8 mouse cellular contexts compared by ENCODE assay signal in the genomic region with DNA sequence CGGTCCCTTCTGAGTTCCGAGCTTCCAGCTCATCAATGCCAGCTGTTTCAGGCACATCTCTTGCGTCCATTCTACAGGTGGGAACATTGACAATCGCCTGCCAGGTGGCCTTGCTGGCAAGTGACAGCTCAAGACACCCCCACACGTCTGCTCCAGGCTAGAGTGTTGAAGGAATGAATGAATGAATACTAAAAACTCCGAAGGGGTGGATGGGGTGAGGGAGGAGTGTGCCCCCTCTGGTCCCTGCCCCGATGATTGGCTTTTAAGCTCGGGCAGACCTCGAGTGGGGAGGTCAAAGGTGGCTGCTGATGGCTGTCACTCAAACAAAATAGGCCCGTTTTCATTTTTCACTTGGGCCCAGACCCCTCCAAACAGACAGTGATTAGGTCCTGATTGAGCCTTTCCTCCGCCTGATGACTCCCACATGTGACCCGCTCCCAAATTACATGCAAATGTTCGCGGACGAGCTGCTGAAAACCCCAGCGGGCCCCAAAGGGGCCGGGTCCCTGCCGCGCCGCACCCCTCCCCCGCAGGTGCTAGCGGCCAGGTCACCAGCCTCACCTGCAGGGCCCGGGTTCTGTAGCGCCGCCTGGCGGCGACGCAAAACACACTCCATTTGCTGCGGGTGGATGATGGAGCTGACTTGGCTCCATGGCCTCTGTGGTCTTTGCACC.
DNase-seq lines count a peak whose midpoint lies in the region; ATAC-seq lines count a peak whose summit lies in the region.

No protein-coding gene starts in this region.

- peaks cover 43% of the 10 kb centered on the region for H3K4me1 ChIP-seq in hindbrain, embryonic 10.5 days (replicated peaks)
- peaks cover 42% of the 10 kb centered on the region for H3K4me1 ChIP-seq in limb, embryonic 12.5 days (replicated peaks)
- H3K4me1 ChIP-seq in midbrain, embryonic 14.5 days (ENCODE audit: control insufficient read depth, insufficient read depth, low read length): peaks cover 10% of the 10 kb centered on the region

- 0 out of 2 replicates have a peak overlapping the region, but pooled peaks have one; percentile 24 for H3K27ac ChIP-seq in hindbrain, embryonic 10.5 days
- H3K27ac ChIP-seq in limb, embryonic 12.5 days: no peak overlapping the region
- H3K27ac ChIP-seq in midbrain, embryonic 14.5 days (replicated peaks; ENCODE audit: low read depth, low read length): no peak overlapping the region

- no peak overlapping the region for H3K9ac ChIP-seq in limb, embryonic 12.5 days (replicated peaks)
- no peak overlapping the region for H3K9ac ChIP-seq in midbrain, embryonic 14.5 days (replicated peaks; ENCODE audit: low read length)

- H3K4me3 ChIP-seq in hindbrain, embryonic 10.5 days: peak overlapping the region; percentile 50
- H3K4me3 ChIP-seq in limb, embryonic 12.5 days (replicated peaks): peak overlapping the region; percentile 17
- no peak overlapping the region for H3K4me3 ChIP-seq in midbrain, embryonic 14.5 days (replicated peaks; ENCODE audit: low read depth, low read length)

- ATAC-seq in limb, embryonic 12.5 days (ENCODE audit: insufficient number of reproducible peaks, insufficient read depth, low FRiP score, low TSS enrichment, low read depth): no peak
- no peak; the same call in 1 of the 2 replicates for ATAC-seq in midbrain, embryonic 14.5 days (ENCODE audit: low FRiP score, low TSS enrichment)

- H3K36me3 ChIP-seq in hindbrain, embryonic 10.5 days: no peaks in the 10 kb centered on the region
- no peaks in the 10 kb centered on the region for H3K36me3 ChIP-seq in limb, embryonic 12.5 days
- no peaks in the 10 kb centered on the region for H3K36me3 ChIP-seq in midbrain, embryonic 14.5 days (ENCODE audit: control insufficient read depth, insufficient read depth, low read length)

- H3K4me2 ChIP-seq in limb, embryonic 12.5 days: peak overlapping the region; percentile 60
- H3K4me2 ChIP-seq in midbrain, embryonic 14.5 days (ENCODE audit: low read length): peak overlapping the region; percentile 9; the same call in 1 of the 2 replicates

- WGBS in hindbrain, embryonic 10.5 days: 3% methylated on average over 29 of the region's 29 CpGs
- 3% methylated on average over 29 of the region's 29 CpGs for WGBS in limb, embryonic 12.5 days
- WGBS in midbrain, embryonic 14.5 days: 3% methylated on average over 29 of the region's 29 CpGs

- peaks cover 80% of the 10 kb centered on the region for H3K27me3 ChIP-seq in hindbrain, embryonic 10.5 days (ENCODE audit: insufficient read depth, poor library complexity, severe bottlenecking)
- peaks cover 96% of the 10 kb centered on the region for H3K27me3 ChIP-seq in limb, embryonic 12.5 days
- H3K27me3 ChIP-seq in midbrain, embryonic 14.5 days (ENCODE audit: control insufficient read depth, insufficient read depth, low read length): peaks cover 38% of the 10 kb centered on the region; the same call in 1 of the 2 replicates

- peak; percentile 47 to 53 for DNase-seq in B cell, adult 2 months
- DNase-seq in R1 (ENCODE audit: low read depth, low spot score) (peak; percentile 66), MN1 (ENCODE audit: low spot score) (no peak)
- DNase-seq in embryo, embryonic 9.5 days (ENCODE audit: extremely low spot score): peak; percentile 58
- DNase-seq in hindbrain, embryonic 10.5 days (ENCODE audit: low spot score): peak; percentile 64
- peak; percentile 53 for DNase-seq in midbrain, embryonic 14.5 days
- peak; percentile 77 for DNase-seq in thymus, postnatal 4 days

- no peaks in the 10 kb centered on the region for H3K9me3 ChIP-seq in hindbrain, embryonic 10.5 days
- no peaks in the 10 kb centered on the region for H3K9me3 ChIP-seq in limb, embryonic 12.5 days
- H3K9me3 ChIP-seq in midbrain, embryonic 14.5 days (ENCODE audit: control insufficient read depth, low read length): no peaks in the 10 kb centered on the region
